Mouse (Mus musculus) hindbrain, embryonic 13.5 days (tissue): Measurements from ENCODE around the gene Zfp78. TPM values are rescaled to one million over a fixed set of nuclear protein-coding genes. Genes with fewer than 3 reads are reported as not detected.

Experiments
- ATAC-seq: fragments of 200-750 bp; cut with Nextera tagmentation; 2 replicates; pipeline ENCODE4 v1.8.0; 2017; ENCODE audit warnings: moderate TSS enrichment; ENCODE audit not compliant: low FRiP score
- H3K27ac ChIP-seq: fragments of 300-500 bp; sonication (generic); 2 replicates; pipeline ENCODE4 v1.5.1; 2015; ENCODE audit warnings: inconsistent platforms, mild to moderate bottlenecking, moderate library complexity
- H3K27me3 ChIP-seq: fragments of 300-500 bp; sonication (generic); 2 replicates; pipeline ENCODE4 v1.6.1; 2015; ENCODE audit warnings: mild to moderate bottlenecking, inconsistent platforms
- H3K36me3 ChIP-seq: fragments of 300-500 bp; sonication (generic); 2 replicates; pipeline ENCODE4 v1.6.1; 2015; ENCODE audit warnings: mild to moderate bottlenecking, inconsistent platforms
- H3K4me1 ChIP-seq: fragments of 300-500 bp; sonication (generic); replicated peaks from 2 replicates; pipeline ENCODE4 v1.6.1; 2015; ENCODE audit warnings: inconsistent platforms
- H3K4me2 ChIP-seq: fragments of 300-500 bp; sonication (generic); 2 replicates; pipeline ENCODE4 v1.6.1; 2015; ENCODE audit warnings: inconsistent platforms, mild to moderate bottlenecking, moderate library complexity
- H3K4me3 ChIP-seq: fragments of 300-500 bp; sonication (generic); 2 replicates; pipeline ENCODE4 v1.5.1; 2015; ENCODE audit warnings: mild to moderate bottlenecking, inconsistent platforms
- H3K9ac ChIP-seq: fragments of 300-500 bp; sonication (generic); 2 replicates; pipeline ENCODE4 v1.6.1; 2015; ENCODE audit warnings: mild to moderate bottlenecking, inconsistent platforms
- H3K9me3 ChIP-seq: fragments of 300-500 bp; sonication (generic); 2 replicates; pipeline ENCODE4 v1.6.1; 2016; ENCODE audit warnings: inconsistent platforms
- WGBS: fragments of 180-500 bp; shearing (Covaris S2); methylation state at CpG from one replicate; pipeline ENCODE4 v1.1.7; 2015; 5-methylcytosine and 5-hydroxymethylcytosine counted together
- polyA plus RNA-seq: library from polyadenylated mRNA; unstranded; fragments of >200 nt; fragmentation: Nextera tagmentation; extraction: Ambion mirVana; gene quantifications from 2 replicates; pipeline ENCODE4 v1.2.1, GENCODE M21; 2015

Zfp78 gene
- polyA plus RNA-seq, 1 experiment from 2014 or later, result 3.6 TPM

DNA sequence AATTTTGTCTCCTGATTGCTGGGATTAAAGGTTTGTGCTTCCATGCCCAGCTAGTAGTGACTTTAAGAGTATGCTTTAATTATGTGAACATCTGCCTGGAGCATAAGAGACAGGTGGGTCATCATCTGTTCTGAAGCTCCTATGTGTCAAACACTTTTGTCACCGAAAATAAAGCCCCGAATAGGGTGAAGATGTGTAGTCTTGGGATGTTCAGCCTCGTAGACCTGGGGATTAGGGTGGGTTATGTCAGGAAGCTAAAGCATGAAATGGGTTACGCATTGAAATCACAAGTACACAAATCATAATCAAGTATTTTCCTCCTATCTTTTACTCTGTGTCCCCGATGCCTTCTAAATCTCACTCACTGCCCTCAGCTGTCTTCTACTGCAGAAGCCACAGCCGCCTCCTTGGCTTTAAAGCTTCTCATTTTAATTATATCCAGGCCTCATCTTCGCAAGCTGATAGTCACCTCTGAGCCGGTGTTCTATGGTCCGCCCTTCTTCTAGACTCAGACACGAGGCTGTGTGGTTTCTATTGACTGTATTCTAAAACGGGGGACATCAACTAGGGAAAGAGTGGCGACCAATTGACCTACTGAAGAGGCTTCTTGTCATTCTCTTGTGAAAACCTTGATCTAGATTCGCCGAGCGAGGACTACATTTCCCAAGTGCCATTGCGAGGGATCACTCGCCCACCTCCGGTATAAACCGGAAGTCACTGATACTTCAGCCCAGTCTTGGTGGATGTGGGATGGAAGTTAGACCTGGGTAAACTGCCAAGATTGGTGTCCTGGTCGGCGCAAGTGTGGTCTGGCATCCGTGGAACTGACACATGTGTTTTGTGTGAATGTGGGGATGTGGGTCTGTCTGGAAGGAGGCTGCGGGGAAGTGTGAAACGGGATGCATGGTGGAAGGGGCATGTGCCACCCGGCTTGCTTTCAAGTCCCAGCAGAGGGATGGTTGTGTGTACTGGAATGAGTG lies 35.2 kb downstream of the Zfp78 start, which contains the start of gene Smim17:
TSS of gene Smim17 (plus strand) at position 720 of the 980 bp plus-strand sequence.
- Histone ChIP-seq H3K4me1 (peaks cover 7% of the 10 kb centered on the region), H3K9me3 (no peaks in the 10 kb centered on the region), H3K27me3 (no peaks in the 10 kb centered on the region), H3K9ac (peak within 1 kb of the TSS; percentile 70), H3K4me2 (peak within 1 kb of the TSS; percentile 69), H3K4me3 (peak within 1 kb of the TSS; percentile 45), H3K36me3 (peaks cover 35% of the 10 kb centered on the region), H3K27ac (peak within 1 kb of the TSS; percentile 36; the same call in 1 of the 2 replicates)
- 26% methylated on average over 25 of the region's 25 CpGs for WGBS
- peak; percentile 91 for ATAC-seq

DNA sequence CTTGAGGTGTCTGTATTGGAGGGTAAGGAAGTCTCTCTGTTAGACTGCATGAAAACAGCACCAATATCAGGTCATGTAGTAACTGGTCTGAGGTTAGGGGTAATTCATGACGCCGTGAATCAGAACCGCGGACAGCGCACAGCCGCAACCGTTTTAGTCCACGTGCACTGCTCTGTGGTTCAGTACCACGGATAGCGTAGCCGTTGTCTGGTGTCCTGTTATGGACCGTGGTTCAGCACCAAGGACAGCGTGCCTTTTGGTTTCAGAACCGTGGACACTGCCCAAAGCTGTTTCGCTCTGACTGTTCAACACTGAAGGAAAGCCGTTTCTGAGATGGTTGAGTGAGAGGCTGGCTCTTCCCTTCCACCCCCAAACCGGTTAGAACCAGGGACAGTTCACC lies 47.0 kb downstream of the Zfp78 start, which contains the start of gene Gm20715:
TSS of gene Gm20715 (plus strand) at position 235 of the 400 bp plus-strand sequence.
- Histone ChIP-seq H3K4me1 (no peaks in the 10 kb centered on the region), H3K27me3 (no peaks in the 10 kb centered on the region), H3K9me3 (no peaks in the 10 kb centered on the region), H3K36me3 (no peaks in the 10 kb centered on the region), H3K4me3 (no peak within 1 kb of the TSS), H3K27ac (no peak within 1 kb of the TSS), H3K9ac (no peak within 1 kb of the TSS), H3K4me2 (no peak within 1 kb of the TSS)
- ATAC-seq, result peak; percentile 47; the same call in 1 of the 2 replicates
- 2% methylated on average over 17 of the region's 17 CpGs for WGBS

DNA sequence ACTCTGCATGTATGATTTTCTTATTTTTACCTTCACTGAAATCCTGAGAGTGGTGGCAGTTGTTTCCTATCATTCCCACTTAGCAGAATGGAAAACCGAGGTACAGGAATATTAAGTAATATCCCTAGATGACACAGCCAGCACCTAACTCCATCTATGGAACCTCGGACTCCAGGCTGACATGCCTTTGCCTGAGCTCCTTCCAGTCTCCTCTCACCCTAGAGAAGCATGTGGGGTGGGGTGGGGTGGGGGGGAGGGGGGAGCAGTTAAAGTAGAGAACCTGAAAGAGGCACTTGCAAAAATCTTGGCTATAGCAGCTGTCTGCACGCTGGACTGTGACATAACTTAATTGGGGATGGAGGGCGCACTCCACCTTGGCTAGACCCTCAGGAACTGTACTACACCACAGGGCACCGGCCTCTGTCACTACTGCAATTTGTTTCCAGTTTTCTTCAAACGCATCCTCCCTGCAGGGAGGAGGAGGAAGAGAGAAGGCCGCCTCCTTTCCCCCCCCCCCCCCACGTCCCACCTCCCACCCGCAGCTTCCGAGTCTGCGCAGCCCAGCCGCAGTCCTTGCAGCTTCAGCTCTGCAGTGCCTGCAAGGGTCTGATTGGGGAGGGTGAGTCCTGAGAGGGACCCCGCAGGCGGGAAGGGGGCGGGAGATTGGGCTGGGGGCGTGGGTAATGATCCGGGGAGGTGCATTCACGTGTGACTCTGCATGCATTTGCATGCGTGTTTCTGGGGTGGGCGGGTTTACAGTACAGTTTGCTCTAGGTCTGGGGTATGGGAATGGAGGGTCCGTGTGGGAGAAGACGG lies 51.8 kb downstream of the Zfp78 start:
- Histone ChIP-seq H3K36me3 (no peaks in the 10 kb centered on the region), H3K9ac (peak overlapping the region; percentile 70), H3K27ac (no peak overlapping the region), H3K27me3 (no peaks in the 10 kb centered on the region), H3K9me3 (no peaks in the 10 kb centered on the region), H3K4me1 (no peaks in the 10 kb centered on the region; the same call in 1 of the 2 replicates), H3K4me2 (peak overlapping the region; percentile 53), H3K4me3 (peak overlapping the region; percentile 41)
- peak; percentile 89 for ATAC-seq
- 8% methylated on average over 18 of the region's 22 CpGs for WGBS

DNA sequence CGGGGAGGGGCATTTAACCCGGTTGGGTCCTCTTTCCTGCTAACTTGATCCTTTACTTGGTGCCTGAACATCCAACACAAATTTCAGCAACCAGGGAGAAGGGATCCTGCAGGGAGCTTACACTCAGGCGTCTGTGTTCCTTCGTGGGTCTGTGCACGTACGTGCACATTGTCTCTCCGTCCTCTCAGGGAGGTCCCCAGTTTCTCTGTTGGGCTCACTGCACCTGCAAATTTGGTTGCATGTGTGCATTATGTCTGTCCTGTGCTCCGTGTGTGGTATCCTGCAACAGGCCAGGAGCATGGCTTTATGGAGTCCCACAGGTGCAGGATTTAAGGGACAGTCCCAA lies 52.3 kb downstream of the Zfp78 start:
- Histone ChIP-seq H3K9ac (peak overlapping the region; percentile 70), H3K27ac (no peak overlapping the region), H3K4me1 (no peaks in the 10 kb centered on the region; the same call in 1 of the 2 replicates), H3K4me2 (peak overlapping the region; percentile 53), H3K9me3 (no peaks in the 10 kb centered on the region), H3K27me3 (no peaks in the 10 kb centered on the region), H3K4me3 (peak overlapping the region; percentile 41), H3K36me3 (no peaks in the 10 kb centered on the region)
- WGBS, result 14% methylated on average over 8 of the region's 8 CpGs
- ATAC-seq, result peak; percentile 53

DNA sequence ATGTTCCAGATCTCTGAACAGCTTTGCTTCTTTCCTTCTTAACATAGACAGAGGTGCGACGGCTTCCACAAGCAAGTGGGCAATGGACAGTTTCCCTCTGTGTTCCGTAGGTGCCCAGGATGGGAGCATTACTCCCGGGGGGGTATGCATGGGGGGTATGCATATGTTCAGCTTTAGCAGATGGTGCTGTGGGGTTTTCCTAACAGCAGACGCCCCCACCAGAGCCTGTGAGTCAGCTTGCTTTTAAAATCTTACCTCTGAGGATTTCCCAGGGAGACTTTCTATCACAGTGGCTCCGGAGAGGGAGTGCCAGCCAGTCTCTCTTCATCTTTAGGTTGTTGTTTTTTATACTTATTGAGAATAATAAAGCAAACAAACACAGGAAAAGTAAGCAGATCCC lies 56.8 kb downstream of the Zfp78 start:
- Histone ChIP-seq H3K9me3 (0 out of 2 replicates have a peak, but pooled peaks cover 3% of the 10 kb centered on the region), H3K4me3 (no peak overlapping the region), H3K4me1 (no peaks in the 10 kb centered on the region; the same call in 1 of the 2 replicates), H3K36me3 (no peaks in the 10 kb centered on the region), H3K9ac (no peak overlapping the region), H3K4me2 (no peak overlapping the region), H3K27ac (no peak overlapping the region), H3K27me3 (no peaks in the 10 kb centered on the region)
- WGBS, result 81% methylated on average over 6 of the region's 6 CpGs
- ATAC-seq, result no peak

DNA sequence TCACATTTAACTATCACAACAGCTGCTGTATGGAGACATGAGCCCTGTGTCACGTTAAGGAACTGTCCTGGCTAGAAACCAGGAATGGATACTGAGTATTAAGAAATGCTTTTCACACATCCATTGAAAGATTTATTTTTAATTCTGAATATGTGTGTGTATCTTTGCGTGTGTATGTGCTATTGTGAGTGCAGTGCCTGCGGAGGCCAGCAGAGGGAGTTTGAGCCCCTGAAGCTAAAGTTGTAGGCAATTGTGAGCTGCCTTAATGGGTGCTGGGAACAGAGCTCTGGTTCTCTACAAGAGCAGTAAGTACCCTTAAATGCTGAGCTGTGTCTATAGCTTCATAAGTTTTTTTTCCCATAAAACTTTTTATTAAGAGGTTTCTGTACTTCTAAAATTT lies 66.3 kb downstream of the Zfp78 start:
- H3K9ac ChIP-seq, result no peak overlapping the region
- 94% methylated on average over 3 of the region's 3 CpGs for WGBS
- H3K9me3 ChIP-seq, result no peaks in the 10 kb centered on the region
- H3K27me3 ChIP-seq, result no peaks in the 10 kb centered on the region
- H3K4me2 ChIP-seq, result no peak overlapping the region
- 0 out of 2 replicates have a peak, but pooled peaks cover 4% of the 10 kb centered on the region for H3K4me1 ChIP-seq
- ATAC-seq, result no peak
- H3K27ac ChIP-seq, result no peak overlapping the region
- peaks cover 10% of the 10 kb centered on the region for H3K36me3 ChIP-seq
- H3K4me3 ChIP-seq, result no peak overlapping the region

GRCm38 (mm10) chr7:6430342-6430741 lies 67.3 kb downstream of the Zfp78 start:
- Histone ChIP-seq H3K4me2 (no peak overlapping the region), H3K27ac (no peak overlapping the region), H3K27me3 (no peaks in the 10 kb centered on the region), H3K4me1 (peaks cover 9% of the 10 kb centered on the region), H3K9me3 (no peaks in the 10 kb centered on the region), H3K36me3 (peaks cover 10% of the 10 kb centered on the region), H3K9ac (no peak overlapping the region), H3K4me3 (no peak overlapping the region)
- WGBS, result 42% methylated on average over 2 of the region's 2 CpGs
- ATAC-seq, result no peak

Other genes with a start within 250 kb of the Zfp78 start
- 22.1 and 23.8 TPM in 2 replicates for gene Zfp787, start 207.3 kb upstream of the Zfp78 start, polyA plus RNA-seq
- 89.1 and 94.9 TPM in 2 replicates for gene Zfp444, start 191.1 kb upstream of the Zfp78 start, polyA plus RNA-seq
- not detected in 2 replicates for gene Galp, start 166.2 kb upstream of the Zfp78 start, polyA plus RNA-seq
- gene Zscan5b, start 141.0 kb upstream of the Zfp78 start, polyA plus RNA-seq, result not detected in 2 replicates
- gene Epp13, start 110.6 kb upstream of the Zfp78 start, polyA plus RNA-seq, result 0.26 TPM in 1 of 2 replicates, not detected in the other
- 20.2 and 22.7 TPM in 2 replicates for gene Zfp667, start 76.7 kb upstream of the Zfp78 start, polyA plus RNA-seq
- gene Zfp583, start 32.0 kb upstream of the Zfp78 start, polyA plus RNA-seq, result 13.0 and 15.7 TPM in 2 replicates
- gene Gm3854, start 19.5 kb upstream of the Zfp78 start, polyA plus RNA-seq, result 6.7 and 9.0 TPM in 2 replicates
- gene Zfp28, start 20.0 kb downstream of the Zfp78 start, polyA plus RNA-seq, result 16.2 and 17.0 TPM in 2 replicates
- gene Smim17, start 35.4 kb downstream of the Zfp78 start, polyA plus RNA-seq, result 3.7 and 4.2 TPM in 2 replicates
- gene Gm20715, start 47.0 kb downstream of the Zfp78 start, polyA plus RNA-seq, result 0.09 TPM in 2 replicates
- gene Olfr1344, start 75.4 kb downstream of the Zfp78 start, polyA plus RNA-seq, result not detected in 2 replicates
- 0.03 TPM in 1 of 2 replicates, not detected in the other for gene Olfr1336, start 92.9 kb downstream of the Zfp78 start, polyA plus RNA-seq
- gene Olfr1346, start 103.8 kb downstream of the Zfp78 start, polyA plus RNA-seq, result not detected in 2 replicates
- not detected in 2 replicates for gene Olfr5, start 123.7 kb downstream of the Zfp78 start, polyA plus RNA-seq
- gene Olfr1347, start 136.5 kb downstream of the Zfp78 start, polyA plus RNA-seq, result not detected in 2 replicates
- gene Olfr1348, start 145.5 kb downstream of the Zfp78 start, polyA plus RNA-seq, result not detected in 2 replicates
- not detected in 2 replicates for gene Olfr1349, start 159.7 kb downstream of the Zfp78 start, polyA plus RNA-seq
- gene Olfr1350, start 201.6 kb downstream of the Zfp78 start, polyA plus RNA-seq, result not detected in 2 replicates